Mouse (Mus musculus) E14TG2a.4 (cell line): ENCODE measurements around the gene Rere.

Experiments
- CTCF ChIP-seq: conservative IDR thresholded peaks from 2 replicates; pipeline ENCODE4 v1.5.1; 2014; ENCODE audit warnings: low read length
- POU5F1 ChIP-seq: IDR thresholded peaks from 2 replicates; pipeline ENCODE4 v1.6.1; 2014; ENCODE audit warnings: low read length, borderline replicate concordance

DNA sequence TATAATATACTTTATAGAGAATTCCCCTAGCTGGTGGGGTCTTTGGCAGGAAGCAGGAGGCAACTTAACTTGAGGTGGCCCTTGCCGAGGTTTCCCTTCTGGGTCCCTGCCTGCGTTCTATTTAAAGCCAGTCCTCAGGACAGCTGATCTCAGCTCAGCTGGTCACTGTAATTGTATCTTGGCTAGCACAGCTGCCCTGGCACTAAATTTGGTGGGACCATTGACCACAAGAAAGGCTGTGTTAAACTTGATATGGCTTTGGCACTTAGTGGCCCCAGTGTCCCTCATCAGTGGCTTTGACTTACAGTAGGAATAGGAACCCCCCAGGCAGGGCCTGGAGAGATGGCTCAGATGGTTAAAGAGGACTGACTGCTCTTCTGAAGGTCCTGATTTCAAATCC, 35.6 kb upstream of the Rere start:
- TF ChIP-seq CTCF (no peak), POU5F1 (no peak)
